Comparison of ENCODE assay signal across 8 mouse cellular contexts in the genomic region with DNA sequence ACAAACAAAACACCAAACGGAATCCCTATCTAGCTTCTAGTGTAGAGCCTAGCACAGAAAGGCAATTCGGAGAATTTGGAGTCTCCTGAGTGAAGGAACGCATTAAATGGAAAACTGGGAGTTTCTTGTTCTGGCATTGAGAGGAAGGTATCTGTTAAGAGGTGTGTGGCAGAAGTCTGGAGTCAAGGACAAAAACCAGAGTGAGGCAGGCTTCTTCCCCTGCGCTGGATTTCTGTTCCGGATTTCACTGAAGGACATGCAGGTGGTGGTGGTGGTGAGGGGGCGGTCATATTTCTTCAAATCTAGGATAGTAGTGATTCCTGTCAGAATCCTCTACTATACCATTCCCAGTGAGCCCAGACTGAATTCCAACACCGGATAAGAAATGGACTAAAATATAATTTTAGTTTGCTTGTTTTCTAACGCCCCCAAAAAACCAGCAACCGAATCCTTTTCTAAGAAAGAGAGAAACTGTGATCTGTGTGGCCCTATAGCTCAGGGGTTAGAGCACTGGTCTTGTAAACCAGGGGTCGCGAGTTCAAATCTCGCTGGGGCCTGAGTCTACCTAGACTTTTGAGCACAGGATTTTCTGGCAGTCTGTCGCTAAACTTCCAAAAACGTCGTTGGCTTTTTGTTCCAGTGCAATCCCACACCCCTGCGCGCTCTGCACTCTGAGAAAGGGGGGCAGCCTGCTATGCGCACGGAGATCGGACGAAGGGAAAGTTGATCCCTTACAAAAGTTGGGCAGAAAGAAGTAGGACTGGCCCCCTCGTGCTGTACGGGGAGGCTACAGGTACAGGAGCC. TPM values are rescaled to one million over a fixed set of nuclear protein-coding genes. Genes with fewer than 3 reads are reported as not detected.
DNase-seq lines count a peak whose midpoint lies in the region; ATAC-seq and TF ChIP-seq lines count a peak whose summit lies in the region.

No protein-coding gene starts in this region.

- peak overlapping the region; percentile 89 for H3K9ac ChIP-seq in heart, embryonic 13.5 days
- peak overlapping the region; percentile 65 for H3K9ac ChIP-seq in kidney, postnatal 0 days (ENCODE audit: low read depth, low read length)
- peak overlapping the region; percentile 70 for H3K9ac ChIP-seq in liver, adult 2 months (ENCODE audit: low read depth, low read length)

- no peaks in the 10 kb centered on the region for H3K9me3 ChIP-seq in heart, embryonic 13.5 days
- no peaks in the 10 kb centered on the region for H3K9me3 ChIP-seq in kidney, postnatal 0 days (replicated peaks; ENCODE audit: low read length)

- no peaks in the 10 kb centered on the region for H3K36me3 ChIP-seq in heart, embryonic 13.5 days
- H3K36me3 ChIP-seq in kidney, postnatal 0 days (ENCODE audit: insufficient read depth, low read length) = no peaks in the 10 kb centered on the region
- no peaks in the 10 kb centered on the region for H3K36me3 ChIP-seq in liver, adult 2 months (ENCODE audit: control insufficient read depth, insufficient read depth, low read length)

- H3K4me2 ChIP-seq in heart, embryonic 13.5 days = peak overlapping the region; percentile 80
- peak overlapping the region; percentile 83 for H3K4me2 ChIP-seq in kidney, postnatal 0 days (ENCODE audit: low read length)

- ATAC-seq in CD4-positive, CD25-positive, alpha-beta regulatory T cell, adult 4 months = peak; percentile 17
- ATAC-seq in erythroblast, adult 5-6 weeks (replicated peaks; ENCODE audit: low FRiP score, poor library complexity, severe bottlenecking) = peak; percentile 53
- ATAC-seq in heart, embryonic 13.5 days (ENCODE audit: extremely low read depth, insufficient number of reproducible peaks, low FRiP score, low TSS enrichment) = peak; percentile 40
- ATAC-seq in kidney, postnatal 0 days (replicated peaks; ENCODE audit: low FRiP score, low read depth) = peak; percentile 14; the same call in 1 of the 2 replicates
- 0 out of 2 replicates have a peak, but pooled peaks have one; percentile 1 for ATAC-seq in monocyte, adult 5-6 weeks (replicated peaks; ENCODE audit: insufficient number of reproducible peaks, low FRiP score, low TSS enrichment, poor library complexity, severe bottlenecking)

- peaks cover 10% of the 10 kb centered on the region; the same call in 1 of the 2 replicates for H3K27me3 ChIP-seq in heart, embryonic 13.5 days (replicated peaks)
- no peaks in the 10 kb centered on the region for H3K27me3 ChIP-seq in kidney, postnatal 0 days (ENCODE audit: insufficient read depth, low read length)
- H3K27me3 ChIP-seq in liver, adult 2 months (ENCODE audit: control insufficient read depth, insufficient read depth, low read length) = no peaks in the 10 kb centered on the region

- TF ChIP-seq CTCF in brain, embryonic 14.5 days (IDR thresholded peaks at IDR 0.05; ENCODE audit: borderline replicate concordance, extremely low read depth, insufficient read depth, insufficient read length) = no peak
- TF ChIP-seq CTCF in kidney, postnatal 0 days (IDR thresholded peaks at IDR 0.05; ENCODE audit: low read depth) = no peak
- TF ChIP-seq CTCF in liver, adult 2 months (IDR thresholded peaks at IDR 0.05; ENCODE audit: low read depth, low read length) = no peak

- H3K4me3 ChIP-seq in heart, embryonic 13.5 days = peak overlapping the region; percentile 79
- H3K4me3 ChIP-seq in kidney, postnatal 0 days (replicated peaks; ENCODE audit: low read depth, low read length) = peak overlapping the region; percentile 75
- peak overlapping the region; percentile 71 for H3K4me3 ChIP-seq in liver, adult 2 months (ENCODE audit: insufficient read depth, low read depth, low read length)

- WGBS in heart, embryonic 13.5 days = under 1% methylated on average over 23 of the region's 23 CpGs
- under 1% methylated on average over 23 of the region's 23 CpGs for WGBS in kidney, postnatal 0 days
- WGBS in liver, adult 2 months = 2% methylated on average over 23 of the region's 23 CpGs

- H3K79me2 ChIP-seq in liver, adult 2 months (ENCODE audit: control insufficient read depth, insufficient read depth, low read length) = no peaks in the 10 kb centered on the region

- peak overlapping the region; percentile 93 for H3K27ac ChIP-seq in heart, embryonic 13.5 days (replicated peaks)
- H3K27ac ChIP-seq in kidney, postnatal 0 days = peak overlapping the region; percentile 83
- peak overlapping the region; percentile 76 for H3K27ac ChIP-seq in liver, adult 2 months (replicated peaks; ENCODE audit: insufficient read depth, low read depth, low read length)

- TF ChIP-seq POLR2A in brain, embryonic 14.5 days (IDR thresholded peaks at IDR 0.05; ENCODE audit: borderline replicate concordance, extremely low read depth, insufficient read depth, insufficient read length, poor library complexity, severe bottlenecking) = no peak
- no peak for TF ChIP-seq POLR2A in liver, adult 2 months (IDR thresholded peaks at IDR 0.05; ENCODE audit: extremely low read depth, insufficient read depth, low read length)

- DNase-seq in brain, embryonic 14.5 days (ENCODE audit: low read depth) = peak; percentile 83
- DNase-seq in kidney, postnatal 0 days (ENCODE audit: low spot score) = peak; percentile 69
- DNase-seq in liver, adult 2 months (ENCODE audit: extremely low read depth, low read depth, low spot score) = peak; percentile 89
- DNase-seq in spleen, postnatal 4 days (ENCODE audit: low spot score in 2 of 2) = peak; percentile 80 to 89

- H3K4me1 ChIP-seq in heart, embryonic 13.5 days = peaks cover 20% of the 10 kb centered on the region
- no peaks in the 10 kb centered on the region for H3K4me1 ChIP-seq in kidney, postnatal 0 days (replicated peaks; ENCODE audit: insufficient read depth, low read length)
- peaks cover 9% of the 10 kb centered on the region for H3K4me1 ChIP-seq in liver, adult 2 months (ENCODE audit: control insufficient read depth, insufficient read depth, low read length)

RNA-seq across cellular contexts. Expression of gene Rnase4, which starts 2.5 kb away (rescaled TPM):
- 10 to 100 TPM in 1 of 2 experiments, 1 to 10 TPM in 1; 9.8 to 16.6 TPM for polyA plus RNA-seq in CD4-positive, CD25-positive, alpha-beta regulatory T cell, adult 4 months (2017; shearing (Covaris generic))
- polyA plus RNA-seq in brain, embryonic 14.5 days (2012; rRNA removed) = 15.1 and 18.2 TPM in 2 replicates
- 7.5 and 20.6 TPM in 2 replicates for total RNA-seq in erythroblast, adult 5-6 weeks (2015; ENCODE audit: low replicate concordance)
- total RNA-seq in erythroblast, adult 5-6 weeks (2017; ENCODE audit: low replicate concordance) = 5.6 and 7.5 TPM in 2 replicates
- 20.5 and 21.4 TPM in 2 replicates for polyA plus RNA-seq in heart, embryonic 13.5 days (2015; fragmentation: Nextera tagmentation; extraction: Ambion mirVana)
- 41.4 and 48.2 TPM in 2 replicates for polyA plus RNA-seq in kidney, postnatal 0 days (2015; fragmentation: Nextera tagmentation; extraction: Ambion mirVana)
- total RNA-seq in liver, adult 2 months (2014; rRNA removed) = 1,910 and 2,134 TPM in 2 replicates
- polyA plus RNA-seq in liver, adult 2 months (2012; rRNA removed) = 1,816 and 2,115 TPM in 2 replicates
- 10.2 to 19.2 TPM (median 14.1 TPM) in 3 replicates for total RNA-seq in monocyte, adult 5-6 weeks (2017)

RNA-seq across cellular contexts. Expression of gene Ang, which starts 2.6 kb away (rescaled TPM):
- polyA plus RNA-seq in CD4-positive, CD25-positive, alpha-beta regulatory T cell, adult 4 months (2017; shearing (Covaris generic)) = 1 to 10 TPM; 4.0 to 5.0 TPM
- 4.3 and 4.5 TPM in 2 replicates for polyA plus RNA-seq in brain, embryonic 14.5 days (2012; rRNA removed)
- 1.9 TPM in 1 of 2 replicates, not detected in the other for total RNA-seq in erythroblast, adult 5-6 weeks (2015; ENCODE audit: low replicate concordance)
- total RNA-seq in erythroblast, adult 5-6 weeks (2017; ENCODE audit: low replicate concordance) = 1.3 TPM in 1 of 2 replicates, not detected in the other
- polyA plus RNA-seq in heart, embryonic 13.5 days (2015; fragmentation: Nextera tagmentation; extraction: Ambion mirVana) = 3.6 and 3.9 TPM in 2 replicates
- polyA plus RNA-seq in kidney, postnatal 0 days (2015; fragmentation: Nextera tagmentation; extraction: Ambion mirVana) = 6.7 and 7.5 TPM in 2 replicates
- 224 and 249 TPM in 2 replicates for total RNA-seq in liver, adult 2 months (2014; rRNA removed)
- 541 and 671 TPM in 2 replicates for polyA plus RNA-seq in liver, adult 2 months (2012; rRNA removed)
- total RNA-seq in monocyte, adult 5-6 weeks (2017) = 0.75 to 1.2 TPM in 2 of 3 replicates, not detected in the other

RNA-seq across cellular contexts. Expression of gene Olfr750, which starts 14.1 kb away (rescaled TPM):
- polyA plus RNA-seq in CD4-positive, CD25-positive, alpha-beta regulatory T cell, adult 4 months (2017; shearing (Covaris generic)) = not detected
- polyA plus RNA-seq in brain, embryonic 14.5 days (2012; rRNA removed) = not detected in 2 replicates
- total RNA-seq in erythroblast, adult 5-6 weeks (2015; ENCODE audit: low replicate concordance) = not detected in 2 replicates
- not detected in 2 replicates for total RNA-seq in erythroblast, adult 5-6 weeks (2017; ENCODE audit: low replicate concordance)
- polyA plus RNA-seq in heart, embryonic 13.5 days (2015; fragmentation: Nextera tagmentation; extraction: Ambion mirVana) = not detected in 2 replicates
- polyA plus RNA-seq in kidney, postnatal 0 days (2015; fragmentation: Nextera tagmentation; extraction: Ambion mirVana) = not detected in 2 replicates
- not detected in 2 replicates for total RNA-seq in liver, adult 2 months (2014; rRNA removed)
- not detected in 2 replicates for polyA plus RNA-seq in liver, adult 2 months (2012; rRNA removed)
- total RNA-seq in monocyte, adult 5-6 weeks (2017) = not detected in 3 replicates

RNA-seq across cellular contexts. Expression of gene Eddm3b, which starts 25.9 kb away (rescaled TPM):
- not detected for polyA plus RNA-seq in CD4-positive, CD25-positive, alpha-beta regulatory T cell, adult 4 months (2017; shearing (Covaris generic))
- not detected in 2 replicates for polyA plus RNA-seq in brain, embryonic 14.5 days (2012; rRNA removed)
- total RNA-seq in erythroblast, adult 5-6 weeks (2015; ENCODE audit: low replicate concordance) = not detected in 2 replicates
- total RNA-seq in erythroblast, adult 5-6 weeks (2017; ENCODE audit: low replicate concordance) = not detected in 2 replicates
- polyA plus RNA-seq in heart, embryonic 13.5 days (2015; fragmentation: Nextera tagmentation; extraction: Ambion mirVana) = not detected in 2 replicates
- 2.0 and 2.8 TPM in 2 replicates for polyA plus RNA-seq in kidney, postnatal 0 days (2015; fragmentation: Nextera tagmentation; extraction: Ambion mirVana)
- not detected in 2 replicates for total RNA-seq in liver, adult 2 months (2014; rRNA removed)
- polyA plus RNA-seq in liver, adult 2 months (2012; rRNA removed) = not detected in 2 replicates
- total RNA-seq in monocyte, adult 5-6 weeks (2017) = not detected in 3 replicates

RNA-seq across cellular contexts. Expression of gene Rnase12, which starts 30.9 kb away (rescaled TPM):
- polyA plus RNA-seq in CD4-positive, CD25-positive, alpha-beta regulatory T cell, adult 4 months (2017; shearing (Covaris generic)) = not detected
- 0.15 TPM in 1 of 2 replicates, not detected in the other for polyA plus RNA-seq in brain, embryonic 14.5 days (2012; rRNA removed)
- total RNA-seq in erythroblast, adult 5-6 weeks (2015; ENCODE audit: low replicate concordance) = 5.4 TPM in 1 of 2 replicates, not detected in the other
- 3.1 TPM in 1 of 2 replicates, not detected in the other for total RNA-seq in erythroblast, adult 5-6 weeks (2017; ENCODE audit: low replicate concordance)
- 0.99 and 1.1 TPM in 2 replicates for polyA plus RNA-seq in heart, embryonic 13.5 days (2015; fragmentation: Nextera tagmentation; extraction: Ambion mirVana)
- 10.3 and 11.1 TPM in 2 replicates for polyA plus RNA-seq in kidney, postnatal 0 days (2015; fragmentation: Nextera tagmentation; extraction: Ambion mirVana)
- total RNA-seq in liver, adult 2 months (2014; rRNA removed) = 0.27 TPM in 1 of 2 replicates, not detected in the other
- not detected in 2 replicates for polyA plus RNA-seq in liver, adult 2 months (2012; rRNA removed)
- 1.1 TPM in 1 of 3 replicates, not detected in the others for total RNA-seq in monocyte, adult 5-6 weeks (2017)

Comparison
In these comparisons a context has a peak if more than half of its experiments do, and no peak if none do; other contexts are left out.
1. Peak in every context shown above with its lines: DNase-seq, ATAC-seq, H3K4me3 ChIP-seq and H3K27ac ChIP-seq.
2. ATAC-seq: peak in every context shown above with its lines; median percentile 53 in erythroblast, adult 5-6 weeks; 40 in heart, embryonic 13.5 days; 17 in CD4-positive, CD25-positive, alpha-beta regulatory T cell, adult 4 months; 14 in kidney, postnatal 0 days; 1 in monocyte, adult 5-6 weeks.
3. RNA of gene Rnase4, which starts 2.5 kb away (polyA plus RNA-seq): 1,816 to 2,115 TPM in liver, adult 2 months; 41.4 to 48.2 TPM in kidney, postnatal 0 days, 20.5 to 21.4 TPM in heart, embryonic 13.5 days, 15.1 to 18.2 TPM in brain, embryonic 14.5 days and 9.8 to 16.6 TPM in CD4-positive, CD25-positive, alpha-beta regulatory T cell, adult 4 months; every median in the first group is over 10 times any median in the second.
4. RNA of gene Ang, which starts 2.6 kb away (polyA plus RNA-seq): 541 to 671 TPM in liver, adult 2 months; 6.7 to 7.5 TPM in kidney, postnatal 0 days, 4.0 to 5.0 TPM in CD4-positive, CD25-positive, alpha-beta regulatory T cell, adult 4 months, 4.3 to 4.5 TPM in brain, embryonic 14.5 days and 3.6 to 3.9 TPM in heart, embryonic 13.5 days; every median in the first group is over 10 times any median in the second.